Comparison of ENCODE assay signal across 8 mouse cellular contexts in the genomic region with DNA sequence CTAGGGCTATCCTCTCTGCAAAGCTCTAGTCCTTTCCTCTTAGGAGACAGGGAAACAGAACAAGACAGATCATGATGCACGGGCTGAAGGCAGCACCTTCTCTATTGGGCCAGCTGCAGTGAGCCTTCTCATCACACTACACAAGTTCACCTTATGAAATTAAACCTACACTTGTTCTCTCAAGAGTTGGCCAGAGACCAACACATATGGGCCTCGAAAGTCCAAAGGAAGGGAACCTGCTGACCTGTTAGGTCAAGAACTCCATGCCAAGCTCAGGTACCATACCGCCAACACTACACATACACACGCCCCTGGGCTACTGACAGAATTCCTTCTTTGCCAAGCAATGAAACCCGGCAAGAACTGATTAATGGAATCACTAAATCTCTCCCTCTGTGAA. TPM values are rescaled to one million over a fixed set of nuclear protein-coding genes. Genes with fewer than 3 reads are reported as not detected.
DNase-seq lines count a peak whose midpoint lies in the region; ATAC-seq and TF ChIP-seq lines count a peak whose summit lies in the region.

No protein-coding gene starts in this region.

- ATAC-seq in hindbrain, embryonic 11.5 days (ENCODE audit: low FRiP score) = no peak
- no peak for ATAC-seq in midbrain, embryonic 11.5 days (ENCODE audit: low FRiP score)

- no peak for TF ChIP-seq CTCF in layer of hippocampus, adult 2 months (conservative IDR thresholded peaks at IDR 0.05)
- TF ChIP-seq CTCF in brain, embryonic 14.5 days (IDR thresholded peaks at IDR 0.05; ENCODE audit: borderline replicate concordance, extremely low read depth, insufficient read depth, insufficient read length) = no peak

- H3K4me3 ChIP-seq in layer of hippocampus, adult 2 months = peak overlapping the region; percentile 61
- peak overlapping the region; percentile 82 for H3K4me3 ChIP-seq in hindbrain, embryonic 11.5 days (ENCODE audit: low read depth, low read length)
- peak overlapping the region; percentile 59 for H3K4me3 ChIP-seq in midbrain, embryonic 11.5 days (ENCODE audit: low read depth, low read length)

- H3K27me3 ChIP-seq in hindbrain, embryonic 11.5 days (ENCODE audit: control insufficient read depth, insufficient read depth, low read length) = no peaks in the 10 kb centered on the region
- H3K27me3 ChIP-seq in midbrain, embryonic 11.5 days (ENCODE audit: control insufficient read depth, insufficient read depth, low read length) = no peaks in the 10 kb centered on the region

- H3K9ac ChIP-seq in hindbrain, embryonic 11.5 days (ENCODE audit: low read depth, low read length) = peak overlapping the region; percentile 92; the same call in 1 of the 2 replicates
- H3K9ac ChIP-seq in midbrain, embryonic 11.5 days (ENCODE audit: low read length) = no peak overlapping the region

- 31% methylated on average over 5 of the region's 5 CpGs for WGBS in hindbrain, embryonic 11.5 days
- WGBS in midbrain, embryonic 11.5 days = 37% methylated on average over 5 of the region's 5 CpGs

- peak overlapping the region; percentile 92 for H3K27ac ChIP-seq in layer of hippocampus, adult 2 months
- no peak overlapping the region for H3K27ac ChIP-seq in hindbrain, embryonic 11.5 days (ENCODE audit: low read depth, low read length)
- no peak overlapping the region for H3K27ac ChIP-seq in midbrain, embryonic 11.5 days (ENCODE audit: low read depth, low read length)

- H3K4me2 ChIP-seq in hindbrain, embryonic 11.5 days (replicated peaks; ENCODE audit: low read depth, low read length) = peak overlapping the region; percentile 47
- peak overlapping the region; percentile 83 for H3K4me2 ChIP-seq in midbrain, embryonic 11.5 days

- intact Hi-C loops in left cerebral cortex, postnatal 36 days (cut with DNase I) = loop anchor here (2.0 to 10.0 kb wide), 3 partner anchors 87 to 249 kb away; a partner anchor contains a TSS

- no peak for TF ChIP-seq POLR2A in brain, embryonic 14.5 days (IDR thresholded peaks at IDR 0.05; ENCODE audit: borderline replicate concordance, extremely low read depth, insufficient read depth, insufficient read length, poor library complexity, severe bottlenecking)

- no peak for DNase-seq in layer of hippocampus, adult 2 months (ENCODE audit: low spot score in 2 of 2)
- no peak for DNase-seq in layer of hippocampus, adult 11-12 months (ENCODE audit: low spot score)
- peak; percentile 31 for DNase-seq in brain, embryonic 14.5 days (ENCODE audit: low read depth)
- DNase-seq in hindbrain, embryonic 11.5 days (ENCODE audit: low spot score) = no peak
- DNase-seq in midbrain, embryonic 11.5 days (ENCODE audit: low spot score, missing footprints) = no peak
- DNase-seq in left cerebral cortex, postnatal 36 days (ENCODE audit: low spot score in 2 of 2) = no peak
- DNase-seq in adrenal gland, adult 18-20 months (ENCODE audit: low spot score in 2 of 2) = no peak
- no peak for DNase-seq in spleen, postnatal 36 days (ENCODE audit: low spot score in 2 of 2)

- H3K4me1 ChIP-seq in hindbrain, embryonic 11.5 days (replicated peaks; ENCODE audit: control insufficient read depth, insufficient read depth, low read length) = 0 out of 2 replicates have a peak, but pooled peaks cover 4% of the 10 kb centered on the region
- peaks cover 6% of the 10 kb centered on the region; the same call in 1 of the 2 replicates for H3K4me1 ChIP-seq in midbrain, embryonic 11.5 days (ENCODE audit: control insufficient read depth, insufficient read depth, low read length)

- H3K9me3 ChIP-seq in hindbrain, embryonic 11.5 days (ENCODE audit: control insufficient read depth, low read length) = no peaks in the 10 kb centered on the region
- H3K9me3 ChIP-seq in midbrain, embryonic 11.5 days (ENCODE audit: control insufficient read depth, low read length) = no peaks in the 10 kb centered on the region

- no peaks in the 10 kb centered on the region for H3K36me3 ChIP-seq in hindbrain, embryonic 11.5 days (ENCODE audit: control insufficient read depth, insufficient read depth, low read length)
- no peaks in the 10 kb centered on the region for H3K36me3 ChIP-seq in midbrain, embryonic 11.5 days (ENCODE audit: control insufficient read depth, insufficient read depth, low read length)

RNA-seq across cellular contexts. Expression of a gene that starts 0.5 kb away (rescaled TPM):
- not detected for total RNA-seq in layer of hippocampus, adult 2 months (2021)
- polyA plus RNA-seq in brain, embryonic 14.5 days (2012; rRNA removed) = not detected in 2 replicates
- polyA plus RNA-seq in hindbrain, embryonic 11.5 days (2014; fragmentation: Nextera tagmentation; extraction: Ambion mirVana) = not detected in 2 replicates
- not detected in 2 replicates for polyA plus RNA-seq in midbrain, embryonic 11.5 days (2014; fragmentation: Nextera tagmentation; extraction: Ambion mirVana)
- total RNA-seq in left cerebral cortex, postnatal 36 days (2021) = not detected
- total RNA-seq in adrenal gland, adult 18-20 months (2021) = not detected

RNA-seq across cellular contexts. Expression of a gene that starts 1.1 kb away (rescaled TPM):
- 10 to 100 TPM; 53.8 to 54.8 TPM for total RNA-seq in layer of hippocampus, adult 2 months (2021)
- polyA plus RNA-seq in brain, embryonic 14.5 days (2012; rRNA removed) = 11.4 and 17.3 TPM in 2 replicates
- 21.8 and 24.7 TPM in 2 replicates for polyA plus RNA-seq in hindbrain, embryonic 11.5 days (2014; fragmentation: Nextera tagmentation; extraction: Ambion mirVana)
- polyA plus RNA-seq in midbrain, embryonic 11.5 days (2014; fragmentation: Nextera tagmentation; extraction: Ambion mirVana) = 17.7 and 18.4 TPM in 2 replicates
- 10 to 100 TPM; 34.5 to 36.5 TPM for total RNA-seq in left cerebral cortex, postnatal 36 days (2021)
- total RNA-seq in adrenal gland, adult 18-20 months (2021) = 10 to 100 TPM; 26.2 to 36.8 TPM
